Mouse (Mus musculus) MEL (cell line): ENCODE results near the gene Rlf. TPM values are rescaled to one million over a fixed set of nuclear protein-coding genes. Genes with fewer than 3 reads are reported as not detected.
A peak's percentile ranks its signal among the peaks of the same experiment; 100 is the strongest.

ENCODE experiments used
- DNase-seq: peaks from one replicate; pipeline ENCODE4 v3.0.0; 2011; ENCODE audit warnings: low read depth, low spot score
- H3K27ac ChIP-seq: 2 replicates; pipeline ENCODE4 v1.5.1; 2012; ENCODE audit warnings: low read depth, mild to moderate bottlenecking, control low read depth, low read length, moderate library complexity; ENCODE audit not compliant: control insufficient read depth
- H3K27me3 ChIP-seq, 2 experiments: fragments of 150-350 bp in 1 of 2; sonication (generic) in 1 of 2; 2 replicates each; pipeline ENCODE4 v1.6.1; 2012; ENCODE audit warnings: low read length in 2 of 2, mild to moderate bottlenecking in 2 of 2, improper control_type of control experiment in 1 of 2, moderate library complexity in 1 of 2; ENCODE audit not compliant: insufficient read depth in 2 of 2, control insufficient read depth in 1 of 2
- H3K36me3 ChIP-seq, 2 experiments: 2 replicates each; pipeline ENCODE4 v1.6.1; 2012 to 2014; ENCODE audit warnings: low read length in 2 of 2, improper control_type of control experiment in 1 of 2, inconsistent platforms in 1 of 2, mild to moderate bottlenecking in 1 of 2; ENCODE audit not compliant: insufficient read depth in 2 of 2, control insufficient read depth in 1 of 2
- H3K4me1 ChIP-seq, 2 experiments: fragments of 150-350 bp in 1 of 2; sonication (generic) in 1 of 2; 2 replicates each; pipeline ENCODE4 v1.6.1; 2012; ENCODE audit warnings: low read length in 2 of 2, improper control_type of control experiment in 1 of 2, mild to moderate bottlenecking in 1 of 2; ENCODE audit not compliant: insufficient read depth in 2 of 2, control insufficient read depth in 1 of 2
- H3K4me3 ChIP-seq, 2 experiments: fragments of 150-350 bp in 1 of 2; sonication (generic) in 1 of 2; 2 replicates each; pipeline ENCODE4 v1.5.1; 2012; ENCODE audit warnings: low read depth in 2 of 2, low read length in 2 of 2, mild to moderate bottlenecking in 2 of 2, moderate library complexity in 2 of 2, control low read depth in 1 of 2, improper control_type of control experiment in 1 of 2; ENCODE audit not compliant: control insufficient read depth in 1 of 2, insufficient read depth in 1 of 2
- H3K79me2 ChIP-seq: 2 replicates; pipeline ENCODE4 v1.6.1; 2012; ENCODE audit warnings: mild to moderate bottlenecking, low read length, moderate library complexity; ENCODE audit not compliant: control insufficient read depth, poor library complexity, insufficient read depth
- H3K9ac ChIP-seq: 2 replicates; pipeline ENCODE4 v1.6.1; 2012; ENCODE audit warnings: low read depth, mild to moderate bottlenecking, control low read depth, low read length, moderate library complexity; ENCODE audit not compliant: control insufficient read depth, poor library complexity, severe bottlenecking
- H3K9me3 ChIP-seq: fragments of 150-350 bp; sonication (generic); replicated peaks from 2 replicates; pipeline ENCODE4 v1.6.1; 2012; ENCODE audit warnings: mild to moderate bottlenecking, low read length, improper control_type of control experiment, moderate library complexity; ENCODE audit not compliant: insufficient read depth
- BHLHE40 ChIP-seq: IDR thresholded peaks from 2 replicates; pipeline ENCODE4 v1.6.1; 2012; ENCODE audit warnings: low read depth, mild to moderate bottlenecking, inconsistent platforms, low read length, improper control_type of control experiment, borderline replicate concordance
- CTCF ChIP-seq, 3 experiments: IDR thresholded peaks in 2 of 3; conservative IDR thresholded peaks in 1 of 3; 2 replicates each; pipeline ENCODE4 v1.5.1; 2011 to 2012; ENCODE audit warnings: low read length in 3 of 3, low read depth in 2 of 3, mild to moderate bottlenecking in 2 of 3, improper control_type of control experiment in 1 of 3, inconsistent platforms in 1 of 3, mixed read lengths in 1 of 3, moderate library complexity in 1 of 3; ENCODE audit not compliant: control insufficient read depth in 1 of 3, insufficient read depth in 1 of 3, poor library complexity in 1 of 3, severe bottlenecking in 1 of 3
- ELF1 ChIP-seq: IDR thresholded peaks from 2 replicates; pipeline ENCODE4 v1.6.1; 2014; ENCODE audit warnings: low read depth, mild to moderate bottlenecking, inconsistent platforms, low read length, improper control_type of control experiment, moderate library complexity
- EP300 ChIP-seq, 2 experiments: IDR thresholded peaks; 2 replicates each; pipeline ENCODE4 v1.6.1; 2011; ENCODE audit warnings: improper control_type of control experiment in 2 of 2, low read length in 2 of 2, low read depth in 1 of 2, mild to moderate bottlenecking in 1 of 2
- ETS1 ChIP-seq: IDR thresholded peaks from 2 replicates; pipeline ENCODE4 v1.6.1; 2012; ENCODE audit warnings: low read depth, mild to moderate bottlenecking, inconsistent platforms, low read length, improper control_type of control experiment, moderate library complexity
- GABPA ChIP-seq: IDR thresholded peaks from 2 replicates; pipeline ENCODE4 v1.6.1; 2012; ENCODE audit warnings: low read depth, mild to moderate bottlenecking, inconsistent platforms, low read length, improper control_type of control experiment, moderate library complexity
- GATA1 ChIP-seq: IDR thresholded peaks from 2 replicates; pipeline ENCODE4 v1.6.1; 2011; ENCODE audit warnings: low read depth, low read length, improper control_type of control experiment
- HCFC1 ChIP-seq: IDR thresholded peaks from 2 replicates; pipeline ENCODE4 v1.6.1; 2012; ENCODE audit warnings: low read depth, mild to moderate bottlenecking, inconsistent platforms, low read length, improper control_type of control experiment, moderate library complexity
- KAT2A ChIP-seq: conservative IDR thresholded peaks from 2 replicates; pipeline ENCODE4 v1.6.1; 2012; ENCODE audit warnings: low read depth, low read length, improper control_type of control experiment, inconsistent platforms
- MAX ChIP-seq: IDR thresholded peaks from 2 replicates; pipeline ENCODE4 v1.6.1; 2011; ENCODE audit warnings: low read length, improper control_type of control experiment
- MAZ ChIP-seq: IDR thresholded peaks from 2 replicates; pipeline ENCODE4 v1.6.1; 2012; ENCODE audit warnings: low read depth, mild to moderate bottlenecking, inconsistent platforms, low read length, improper control_type of control experiment
- MXI1 ChIP-seq: IDR thresholded peaks from 2 replicates; pipeline ENCODE4 v1.6.1; 2011; ENCODE audit warnings: mild to moderate bottlenecking, low read depth, low read length, improper control_type of control experiment
- MYB ChIP-seq: IDR thresholded peaks from 2 replicates; pipeline ENCODE4 v1.6.1; 2011; ENCODE audit warnings: mild to moderate bottlenecking, low read depth, low read length, improper control_type of control experiment
- MYC ChIP-seq: IDR thresholded peaks from 2 replicates; pipeline ENCODE4 v1.6.1; 2011; ENCODE audit warnings: low read depth, mild to moderate bottlenecking, low read length, improper control_type of control experiment, moderate library complexity
- NELFE ChIP-seq: IDR thresholded peaks from 2 replicates; pipeline ENCODE4 v1.6.1; 2011; ENCODE audit warnings: low read depth, low read length, improper control_type of control experiment
- POLR2A ChIP-seq, 2 experiments: IDR thresholded peaks; 2 replicates each; pipeline ENCODE4 v1.6.1; 2011 to 2012; ENCODE audit warnings: low read length in 2 of 2, mild to moderate bottlenecking in 2 of 2, control low read depth in 1 of 2, improper control_type of control experiment in 1 of 2, low read depth in 1 of 2, moderate library complexity in 1 of 2; ENCODE audit not compliant: control insufficient read depth in 1 of 2, insufficient read depth in 1 of 2, poor library complexity in 1 of 2
- POLR2AphosphoS5 ChIP-seq: IDR thresholded peaks from 2 replicates; pipeline ENCODE4 v1.6.1; 2012; ENCODE audit warnings: low read depth, borderline replicate concordance, mild to moderate bottlenecking, inconsistent platforms, low read length, moderate library complexity, mixed read lengths
- RCOR1 ChIP-seq: IDR thresholded peaks from 2 replicates; pipeline ENCODE4 v1.6.1; 2012; ENCODE audit warnings: low read depth, mild to moderate bottlenecking, inconsistent platforms, low read length, improper control_type of control experiment
- SIN3A ChIP-seq: IDR thresholded peaks from 2 replicates; pipeline ENCODE4 v1.6.1; 2012; ENCODE audit warnings: low read length, improper control_type of control experiment, inconsistent platforms
- TBP ChIP-seq: IDR thresholded peaks from 2 replicates; pipeline ENCODE4 v1.8.0; 2011; ENCODE audit warnings: low read depth, low read length, improper control_type of control experiment
- TCF12 ChIP-seq: IDR thresholded peaks from 2 replicates; pipeline ENCODE4 v1.6.1; 2014; ENCODE audit warnings: low read depth, mild to moderate bottlenecking, inconsistent platforms, low read length, improper control_type of control experiment, moderate library complexity
- USF1 ChIP-seq: IDR thresholded peaks from 2 replicates; pipeline ENCODE4 v1.6.1; 2014; ENCODE audit warnings: low read depth, mild to moderate bottlenecking, inconsistent platforms, low read length, improper control_type of control experiment, moderate library complexity
- USF2 ChIP-seq, 2 experiments: IDR thresholded peaks; 2 replicates each; pipeline ENCODE4 v1.6.1; 2011 to 2012; ENCODE audit warnings: improper control_type of control experiment in 2 of 2, low read length in 2 of 2, borderline replicate concordance in 1 of 2, inconsistent platforms in 1 of 2, low read depth in 1 of 2, mild to moderate bottlenecking in 1 of 2; ENCODE audit not compliant: insufficient read depth in 1 of 2
- ZC3H11A ChIP-seq: IDR thresholded peaks from 2 replicates; pipeline ENCODE4 v1.6.1; 2012; ENCODE audit warnings: low read depth, mild to moderate bottlenecking, inconsistent platforms, low read length, improper control_type of control experiment
- ZNF384 ChIP-seq: IDR thresholded peaks from 2 replicates; pipeline ENCODE4 v1.6.1; 2012; ENCODE audit warnings: low read depth, mild to moderate bottlenecking, inconsistent platforms, low read length, improper control_type of control experiment
- polyA plus RNA-seq, 2 experiments: library from polyadenylated mRNA; stranded (reverse) in 1 of 2; unstranded in 1 of 2; fragments of >175 nt in 1 of 2; fragments of >200 nt in 1 of 2; gene quantifications; 2 replicates each; pipeline versions ENCODE4 v1.2.1 to v1.2.4; 2012; ENCODE audit warnings: low replicate concordance in 2 of 2, low read depth in 1 of 2; ENCODE audit not compliant: insufficient read length in 2 of 2, insufficient read depth in 1 of 2, missing spikeins in 1 of 2
- total RNA-seq: library from RNA; depleted of rRNA; stranded (reverse); fragments of 300-350 nt; gene quantifications from 2 replicates; pipeline ENCODE4 v1.2.3, GENCODE M21; 2012; rRNA removed

The Rlf gene
- total RNA-seq (17.3 and 21.0 TPM in 2 replicates), polyA plus RNA-seq (10 to 100 TPM; 14.1 to 54.0 TPM)

DNA sequence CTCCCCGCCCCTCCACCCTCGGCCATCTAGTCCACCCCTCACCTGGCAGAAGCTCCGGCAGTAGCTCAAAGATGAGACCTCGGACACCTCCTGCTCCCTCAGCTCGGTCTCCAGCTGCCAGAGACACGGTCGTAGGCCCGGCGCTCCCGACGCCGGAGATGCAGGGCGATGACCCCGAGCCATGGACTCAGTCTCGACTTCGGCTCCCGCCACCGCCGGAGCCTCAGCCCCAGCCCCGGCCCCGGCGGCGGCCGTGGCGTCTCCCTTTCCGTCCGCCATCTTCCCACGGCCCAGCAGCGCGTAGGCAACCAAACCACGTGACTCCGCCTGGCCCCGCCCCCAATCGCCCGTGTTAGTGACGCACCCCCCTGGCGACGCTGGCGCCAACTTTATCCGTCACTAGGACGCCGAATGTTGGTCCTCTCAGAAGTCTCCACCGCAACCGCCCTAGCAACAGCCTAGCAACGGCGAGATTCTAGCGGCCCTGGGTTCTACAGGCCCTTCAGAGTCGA, at the start of gene Rlf:
Gene Rlf, minus strand, starts transcription at position 292 of the 512 bp plus-strand sequence.
- Histone ChIP-seq H3K36me3 (peaks cover 2 to 14% of the 10 kb centered on the region in 2 experiments; a peak in 3 of 4 replicates), H3K27ac (peak within 1 kb of the TSS; percentile 59), H3K4me3 (peak within 1 kb of the TSS; percentile 92 to 94), H3K9me3 (no peaks in the 10 kb centered on the region), H3K79me2 (peaks cover 47% of the 10 kb centered on the region), H3K9ac (peak within 1 kb of the TSS; percentile 93), H3K4me1 (peaks cover 4 to 5% of the 10 kb centered on the region in 2 experiments; a peak in 3 of 4 replicates), H3K27me3 (peaks cover 0 to 4% of the 10 kb centered on the region in 2 experiments)
- DNase-seq: peak; percentile 96
- peak; percentile 54 to 68; a peak in 3 of 4 replicates for TF ChIP-seq USF2 (IDR thresholded peaks at IDR 0.05; ENCODE audit: borderline replicate concordance in 1 of 2, insufficient read depth in 1 of 2, low read depth in 1 of 2, low read length in 2 of 2)
- TF ChIP-seq GATA1: no peak
- TF ChIP-seq ELF1: peak; percentile 81
- TF ChIP-seq MXI1: peak; percentile 94
- TF ChIP-seq RCOR1: no peak
- TF ChIP-seq USF1: peak; percentile 96
- TF ChIP-seq MYB: no peak
- TF ChIP-seq MYC: no peak
- TF ChIP-seq POLR2AphosphoS5: no peak
- TF ChIP-seq MAX: peak; percentile 95
- peak; percentile 96 for TF ChIP-seq SIN3A
- peak; percentile 84 for TF ChIP-seq NELFE
- TF ChIP-seq ETS1: peak; percentile 64; the same call in 1 of the 2 replicates
- peak; percentile 67; the same call in 1 of the 2 replicates for TF ChIP-seq KAT2A
- TF ChIP-seq GABPA: peak; percentile 57; the same call in 1 of the 2 replicates
- peak; percentile 82 to 83 for TF ChIP-seq POLR2A (IDR thresholded peaks at IDR 0.05; ENCODE audit: control insufficient read depth in 1 of 2, insufficient read depth in 1 of 2, low read depth in 1 of 2, low read length in 2 of 2, poor library complexity in 1 of 2)
- peak; percentile 63 for TF ChIP-seq ZC3H11A
- TF ChIP-seq TCF12: peak; percentile 76
- TF ChIP-seq BHLHE40: peak; percentile 42; the same call in 1 of the 2 replicates
- peak; percentile 55; the same call in 1 of the 2 replicates for TF ChIP-seq TBP
- TF ChIP-seq CTCF (IDR thresholded peaks at IDR 0.05 in 2 of 3, conservative IDR thresholded peaks at IDR 0.05 in 1 of 3; ENCODE audit: control insufficient read depth in 1 of 3, insufficient read depth in 1 of 3, low read depth in 2 of 3, low read length in 3 of 3, poor library complexity in 1 of 3, severe bottlenecking in 1 of 3): no peak
- TF ChIP-seq HCFC1: peak; percentile 94
- peak; percentile 72; the same call in 1 of the 2 replicates for TF ChIP-seq MAZ
- 0 out of 4 replicates have a peak, but pooled peaks of 1 of the 2 experiments have one; percentile 27 for TF ChIP-seq EP300 (IDR thresholded peaks at IDR 0.05; ENCODE audit: low read depth in 1 of 2, low read length in 2 of 2)
- no peak for TF ChIP-seq ZNF384
